Mouse (Mus musculus) layer of hippocampus, postnatal 10 days (tissue): Measurements from ENCODE around the gene Inpp4a. TPM values are rescaled to one million over a fixed set of nuclear protein-coding genes. Genes with fewer than 3 reads are reported as not detected.

ENCODE experiments used
- DNase-seq, 2 experiments: peaks; one replicate each; pipeline ENCODE4 v3.0.0; 2021; ENCODE audit warnings: low spot score in 2 of 2
- long read RNA-seq: library from polyadenylated mRNA; stranded (forward); transcript quantifications from one replicate; pipeline ENCODE4 v2.0.0, GENCODE M21; 2023
- total RNA-seq, 2 experiments: library from RNA; stranded (reverse); gene quantifications; 2 replicates each; pipeline ENCODE4 v1.2.3; 2021

The Inpp4a gene
- total RNA-seq: 100 to 1,000 TPM; 114 to 119 TPM
- long read RNA-seq, partial matches to known transcripts: 2 of 5 reads
- long read RNA-seq, other reads (novel, unspliced or antisense): 3 of 5 reads

- DNase-seq: peak; percentile 94 to 97
These were observed at the start of gene Inpp4a for GRCm38 (mm10) chr1:37299540-37300491. Gene Inpp4a (plus strand): TSS chr1:37299865.

- peak; percentile 93 to 94 for DNase-seq
These were observed 48.9 kb upstream of the Inpp4a start for GRCm38 (mm10) chr1:37250643-37251310.

DNA sequence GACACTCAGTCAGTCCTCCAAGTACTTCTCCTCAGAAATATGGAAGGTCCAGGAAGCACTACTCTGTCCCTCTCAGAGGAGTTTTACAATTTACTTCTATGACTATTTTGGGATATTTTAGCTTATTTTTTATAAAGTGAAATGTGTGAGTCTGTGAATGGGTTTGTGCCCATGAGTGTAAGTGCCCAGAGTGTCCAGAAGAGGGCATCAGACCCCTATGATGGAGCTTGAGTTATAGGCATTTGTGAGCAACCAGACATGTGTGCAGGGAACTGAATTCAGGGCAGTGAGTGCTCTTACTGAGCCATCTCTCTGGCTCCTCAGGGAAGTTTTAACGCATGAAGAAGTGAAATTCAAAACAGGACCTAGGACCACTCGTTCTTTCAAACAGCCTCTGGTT, 41.2 kb upstream of the Inpp4a start:
- DNase-seq: no peak

- peak; percentile 61 to 74 for DNase-seq
These were observed 27.2 kb upstream of the Inpp4a start for GRCm38 (mm10) chr1:37272464-37272863.

GRCm38 (mm10) chr1:37286556-37286955, 13.1 kb upstream of the Inpp4a start:
- no peak for DNase-seq

DNA sequence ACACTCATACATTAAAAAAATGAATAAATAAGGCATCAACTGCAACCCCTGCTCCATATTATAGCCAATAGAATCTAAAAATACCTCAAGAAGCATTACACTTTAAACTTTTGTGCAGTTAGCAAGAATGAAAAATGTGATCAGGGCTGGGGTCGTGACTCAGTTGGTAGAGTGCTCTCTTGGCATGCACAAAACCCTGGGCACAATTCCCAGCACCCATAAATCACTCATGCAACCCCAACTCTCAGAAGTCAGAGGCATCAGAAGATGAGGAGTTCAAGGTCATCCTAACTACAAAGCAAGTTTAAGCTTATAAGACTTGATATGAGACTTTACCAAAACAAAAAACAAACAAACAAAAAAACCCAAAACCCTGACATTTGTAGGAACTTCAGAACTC, 11.9 kb upstream of the Inpp4a start:
- DNase-seq: no peak

- DNase-seq: peak; percentile 48 to 58
These were observed 11.3 kb upstream of the Inpp4a start for GRCm38 (mm10) chr1:37288181-37288935.

GRCm38 (mm10) chr1:37288941-37289340, 10.7 kb upstream of the Inpp4a start:
- DNase-seq: no peak

DNA sequence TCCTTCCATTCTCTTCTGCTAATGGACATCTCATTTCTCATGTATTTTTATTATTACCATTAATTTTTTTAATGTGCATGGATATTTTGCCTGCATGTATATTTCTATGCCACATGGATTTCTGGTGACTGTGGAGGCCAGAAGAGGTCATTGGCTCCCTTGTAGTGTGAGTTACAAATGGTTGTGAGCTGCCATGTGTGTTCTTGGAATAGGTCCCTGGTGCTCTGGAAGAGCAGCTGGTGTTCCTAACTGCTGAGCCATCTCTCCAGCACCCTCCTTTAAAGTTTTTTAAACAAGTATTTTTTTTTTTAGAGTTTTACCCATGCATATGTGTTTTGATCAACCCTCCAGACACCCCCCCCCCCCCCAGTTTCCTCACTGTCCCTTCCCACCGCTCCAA, 3.3 kb upstream of the Inpp4a start:
- no peak for DNase-seq

DNA sequence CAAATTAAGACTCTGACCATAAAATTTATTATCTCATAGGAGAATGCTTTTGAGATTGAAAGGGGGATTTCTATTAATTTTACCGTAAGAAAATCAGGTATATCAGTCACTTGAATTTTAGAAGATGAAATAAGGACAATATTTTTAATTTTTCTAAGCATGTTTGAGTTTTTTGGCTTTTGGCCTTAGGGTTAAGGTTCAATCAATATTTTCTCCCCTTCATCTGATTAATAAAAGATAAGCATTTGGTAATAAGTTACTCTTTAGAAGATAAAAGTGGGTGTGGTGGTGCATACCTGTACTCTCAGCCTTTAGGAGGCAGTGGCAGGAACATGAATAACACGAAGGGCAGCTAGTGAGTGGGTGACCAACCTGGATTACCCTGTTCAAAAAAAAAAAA, 761 bp upstream of the Inpp4a start:
- no peak for DNase-seq

- peak in 1 of 2 experiments; percentile 16 for DNase-seq
These were observed 985 bp downstream of the Inpp4a start for GRCm38 (mm10) chr1:37300650-37301049.

DNA sequence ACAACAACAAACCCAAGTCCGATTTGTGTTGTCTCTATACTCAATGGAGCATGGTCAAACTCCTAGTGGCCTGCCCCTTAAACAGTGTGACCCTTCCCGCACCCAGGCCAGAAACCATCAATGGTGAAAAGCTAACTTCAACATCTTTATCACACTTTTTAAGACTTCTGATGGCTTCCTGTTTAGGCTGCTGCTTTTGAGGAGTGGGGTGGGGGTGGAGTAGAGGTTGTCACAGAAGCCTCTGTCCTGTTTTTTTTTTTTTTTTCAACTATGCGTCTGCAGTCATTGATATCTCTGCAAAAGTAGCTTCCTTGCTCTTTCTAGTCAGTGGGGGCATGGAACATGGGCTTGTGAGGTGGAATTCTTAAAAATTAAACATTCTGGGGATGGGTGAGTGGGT, 3.1 kb downstream of the Inpp4a start:
- no peak for DNase-seq

DNA sequence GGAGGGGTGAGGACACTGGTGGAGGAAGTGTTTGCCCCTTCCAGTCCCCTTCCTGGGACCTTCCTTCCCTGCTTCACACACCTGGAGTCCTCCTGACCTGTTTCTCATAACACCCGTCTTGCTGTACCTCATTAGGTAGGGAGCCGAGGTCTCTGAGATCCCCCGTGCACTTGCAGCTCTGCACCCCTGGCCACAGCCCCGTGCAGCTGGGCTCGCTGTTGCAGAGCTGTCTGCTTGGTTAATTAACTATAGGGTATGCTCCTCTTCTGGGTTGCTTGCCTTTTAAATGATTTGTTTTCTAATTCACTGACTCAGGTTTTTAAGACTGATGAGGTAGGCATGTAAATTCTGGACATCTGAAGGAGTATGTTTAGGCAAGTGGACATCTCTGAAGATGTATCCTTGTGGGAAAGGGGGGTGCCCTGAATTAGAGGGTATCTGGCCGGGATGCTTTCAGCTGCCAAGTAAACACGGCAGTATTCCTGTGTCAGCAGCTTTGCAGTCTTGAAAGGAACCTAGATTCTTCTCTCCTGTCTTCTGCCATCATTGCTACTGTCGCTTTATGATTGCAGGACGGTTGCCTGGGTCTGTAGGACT, 6.1 kb downstream of the Inpp4a start:
- DNase-seq: no peak

GRCm38 (mm10) chr1:37307586-37307985, 7.9 kb downstream of the Inpp4a start:
- DNase-seq: no peak

GRCm38 (mm10) chr1:37308021-37308742, 8.5 kb downstream of the Inpp4a start:
- DNase-seq: no peak

DNA sequence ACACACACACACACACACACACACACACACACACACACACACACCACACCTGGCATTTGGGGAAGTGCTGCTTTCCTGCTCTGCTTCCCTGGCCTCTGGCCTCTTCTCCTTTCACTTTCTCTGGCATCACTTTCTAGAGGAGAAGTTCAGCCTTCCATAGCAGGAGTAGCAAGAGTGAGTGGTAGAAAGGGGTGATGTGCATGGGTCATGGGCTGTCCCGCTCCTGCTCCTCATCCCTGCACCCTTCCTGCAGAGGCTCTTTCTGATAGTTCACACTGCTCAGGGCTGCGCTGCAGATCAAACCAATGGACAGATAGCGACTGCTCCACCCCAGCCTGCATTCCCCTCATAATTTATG, 9.1 kb downstream of the Inpp4a start:
- no peak for DNase-seq

DNA sequence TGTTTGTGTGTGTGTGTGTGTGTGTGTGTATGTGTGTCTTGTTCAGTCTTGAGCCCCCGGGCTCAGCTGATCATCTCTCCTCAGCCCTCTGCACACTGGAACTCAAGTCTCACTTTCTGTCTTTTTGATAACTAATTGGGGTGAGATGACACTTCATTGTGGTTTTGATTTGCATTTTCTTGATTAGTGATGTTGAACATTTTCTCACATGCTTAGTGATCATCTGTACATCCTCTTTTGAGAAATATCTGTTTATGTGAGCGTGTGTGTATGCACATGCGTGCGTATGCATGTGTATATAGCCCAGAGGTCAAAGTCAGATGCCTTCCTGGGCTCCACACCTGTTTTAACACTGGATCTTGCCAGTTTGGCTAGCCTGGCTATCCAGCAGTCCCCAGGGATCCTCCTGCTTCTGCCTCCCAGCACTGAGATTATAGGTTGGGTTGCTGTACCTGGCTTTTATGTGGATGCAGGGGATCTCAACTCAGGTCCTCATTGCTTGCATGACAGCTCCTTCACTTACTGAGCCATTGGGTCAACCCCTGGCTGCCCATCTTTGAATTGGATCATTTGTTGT, 10.4 kb downstream of the Inpp4a start:
- no peak for DNase-seq

DNA sequence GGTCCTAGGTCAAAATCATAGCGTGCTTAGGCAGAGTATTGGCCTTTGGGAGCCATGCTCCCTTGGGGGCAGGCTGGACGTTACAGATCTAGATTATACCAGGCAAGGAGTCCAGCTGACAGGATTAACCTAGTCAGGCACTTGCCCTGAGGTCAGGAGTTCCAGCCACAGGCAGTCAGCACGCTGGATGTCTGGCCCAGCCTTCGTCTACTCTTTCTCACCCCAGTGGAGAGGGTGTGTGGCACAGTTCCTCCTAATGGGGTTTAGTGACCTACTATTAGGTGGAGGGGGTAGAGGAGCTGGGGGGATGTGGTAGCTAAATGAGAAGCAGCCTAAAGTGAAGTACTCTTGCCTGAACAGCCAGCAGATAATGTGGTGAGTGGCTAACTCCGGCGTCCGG, 14.7 kb downstream of the Inpp4a start:
- no peak for DNase-seq

GRCm38 (mm10) chr1:37317644-37318285, 18.1 kb downstream of the Inpp4a start:
- no peak for DNase-seq

GRCm38 (mm10) chr1:37318558-37318957, 18.9 kb downstream of the Inpp4a start:
- DNase-seq: no peak
